Mouse (Mus musculus): ENCODE results near the gene Zrsr1. TPM values are rescaled to one million over a fixed set of nuclear protein-coding genes. Genes with fewer than 3 reads are reported as not detected.

Zrsr1 gene
- 1 to 10 TPM; 5.6 to 7.2 TPM for polyA plus RNA-seq (2017; shearing (Covaris generic))

DNA sequence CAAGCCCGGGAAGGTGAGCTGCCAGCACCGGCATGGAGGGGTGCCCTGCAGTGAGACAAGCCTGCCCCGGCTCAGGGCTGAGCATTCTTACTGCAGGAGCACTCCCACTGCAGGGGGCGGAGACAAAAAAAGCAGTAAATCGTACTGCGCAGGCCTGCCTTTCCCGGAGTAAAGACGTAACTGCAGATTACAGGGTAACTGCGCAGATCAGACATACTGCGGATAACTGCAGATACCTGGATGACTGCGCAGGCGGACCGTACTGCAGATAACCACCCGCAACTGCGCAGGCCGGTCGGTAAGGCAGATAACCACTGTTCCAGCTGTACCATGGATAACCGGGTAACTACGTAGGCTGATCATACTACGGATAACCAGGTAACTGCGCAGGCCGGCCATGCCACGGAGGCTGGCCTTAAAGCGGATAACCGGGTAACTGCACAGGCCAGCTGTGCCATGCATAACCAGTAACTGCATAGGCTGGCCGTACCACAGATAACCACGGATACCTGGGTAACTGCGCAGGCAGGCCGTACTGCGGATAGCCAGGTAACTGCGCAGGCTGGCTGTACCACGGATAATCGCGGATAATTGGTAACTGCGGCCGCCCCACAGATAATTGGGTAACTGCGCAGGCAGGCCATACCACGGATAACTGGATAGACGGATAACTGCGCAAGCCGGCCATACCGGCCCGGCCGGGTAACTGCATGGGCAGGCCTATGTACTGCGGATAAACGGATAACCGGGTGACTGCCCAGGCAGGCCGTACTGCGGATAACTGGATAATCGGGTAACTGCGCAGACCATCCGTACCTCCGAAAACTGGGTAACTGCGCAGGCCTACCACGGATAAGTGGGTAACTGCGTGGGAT is at the start of gene Zrsr1:
Gene Zrsr1, plus strand, starts transcription at position 171 of the 875 bp plus-strand sequence.
- ATAC-seq, result peak; percentile 72

DNA sequence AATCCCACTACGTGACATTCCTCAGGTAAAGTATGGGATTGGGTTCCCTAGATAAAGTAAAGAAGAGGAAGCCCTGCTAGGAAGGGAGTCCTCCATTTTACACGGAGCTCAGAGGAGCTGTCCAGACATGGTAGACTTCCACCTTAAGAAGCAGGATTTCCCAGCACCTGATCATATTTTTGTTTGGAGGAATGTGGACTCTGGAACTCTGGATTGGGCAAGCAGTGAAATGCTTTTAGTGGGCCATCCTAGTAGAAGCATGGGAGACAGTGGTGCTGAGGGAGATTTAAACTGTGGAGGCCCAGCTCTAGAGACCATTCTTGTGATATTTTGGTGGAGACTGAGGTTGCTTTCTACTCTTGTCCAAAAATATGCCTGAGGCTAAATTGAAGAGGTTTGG is 49.3 kb upstream of the Zrsr1 start:
- ATAC-seq, result no peak

DNA sequence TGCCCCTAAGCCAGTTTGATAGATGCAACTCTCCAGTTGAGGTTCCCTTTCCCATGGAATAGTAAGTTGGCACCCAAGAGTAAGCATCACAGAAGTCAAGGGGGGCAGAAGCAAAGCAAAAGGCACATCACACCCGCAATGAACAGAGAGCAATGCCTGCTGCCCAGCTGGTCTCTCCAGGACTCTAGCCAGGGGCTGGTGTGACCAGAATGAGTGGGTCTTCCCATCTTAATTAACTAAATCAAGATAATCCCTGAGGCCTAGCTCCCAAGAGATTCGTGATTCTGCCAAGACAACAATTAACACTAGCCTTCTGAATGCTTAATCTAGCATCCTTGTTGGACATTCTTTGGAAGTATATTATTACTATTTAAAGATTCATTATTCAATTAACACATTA is 48.2 kb upstream of the Zrsr1 start:
- ATAC-seq, result no peak

DNA sequence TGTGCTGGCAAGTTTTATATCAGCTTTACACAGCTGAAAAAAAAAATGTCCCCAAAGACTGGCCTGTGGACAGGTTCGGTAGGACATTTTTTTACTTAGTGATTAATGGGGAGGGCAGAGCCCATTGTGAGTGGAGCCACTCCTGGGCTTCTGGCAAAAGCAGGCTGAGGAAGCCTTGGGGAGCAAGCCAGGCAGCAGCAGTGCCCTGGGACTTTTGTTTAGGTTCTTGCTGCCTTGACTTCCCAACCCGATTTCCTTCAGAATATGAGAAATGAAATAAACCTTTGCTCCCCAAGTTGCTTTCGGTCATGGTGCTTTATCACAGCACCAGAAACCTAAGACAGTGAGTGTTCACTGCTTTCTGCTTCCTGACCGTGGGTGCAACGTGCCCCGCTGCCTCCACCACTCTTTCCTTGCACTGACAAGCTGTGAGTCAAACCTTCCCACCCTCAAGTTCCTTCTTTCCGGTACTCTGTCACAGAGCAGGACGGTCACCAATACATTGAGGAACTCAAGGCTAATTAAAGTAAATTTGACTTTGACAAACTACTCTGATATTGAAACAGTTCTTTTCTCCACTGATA is 43.1 kb upstream of the Zrsr1 start:
- ATAC-seq, result peak; percentile 59

DNA sequence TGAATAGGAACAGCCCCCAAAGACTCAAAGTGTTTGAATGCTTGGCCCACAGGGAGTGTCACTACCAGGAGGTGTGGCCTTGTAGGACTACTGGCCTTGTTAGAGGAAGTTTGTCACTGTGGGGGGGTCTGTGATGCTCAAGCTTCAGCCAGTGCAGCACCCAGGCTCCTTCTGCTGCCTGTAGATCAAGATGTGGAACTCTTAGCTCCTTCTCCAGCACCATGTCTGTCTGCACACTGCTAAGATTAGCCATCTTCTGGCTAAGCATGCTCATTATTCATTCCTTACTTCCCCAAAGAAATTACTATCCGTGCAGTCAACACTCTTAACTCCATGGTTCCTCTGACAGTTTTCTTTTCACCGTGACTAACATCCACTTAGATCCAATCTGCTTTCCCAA is 41.7 kb upstream of the Zrsr1 start:
- no peak for ATAC-seq

DNA sequence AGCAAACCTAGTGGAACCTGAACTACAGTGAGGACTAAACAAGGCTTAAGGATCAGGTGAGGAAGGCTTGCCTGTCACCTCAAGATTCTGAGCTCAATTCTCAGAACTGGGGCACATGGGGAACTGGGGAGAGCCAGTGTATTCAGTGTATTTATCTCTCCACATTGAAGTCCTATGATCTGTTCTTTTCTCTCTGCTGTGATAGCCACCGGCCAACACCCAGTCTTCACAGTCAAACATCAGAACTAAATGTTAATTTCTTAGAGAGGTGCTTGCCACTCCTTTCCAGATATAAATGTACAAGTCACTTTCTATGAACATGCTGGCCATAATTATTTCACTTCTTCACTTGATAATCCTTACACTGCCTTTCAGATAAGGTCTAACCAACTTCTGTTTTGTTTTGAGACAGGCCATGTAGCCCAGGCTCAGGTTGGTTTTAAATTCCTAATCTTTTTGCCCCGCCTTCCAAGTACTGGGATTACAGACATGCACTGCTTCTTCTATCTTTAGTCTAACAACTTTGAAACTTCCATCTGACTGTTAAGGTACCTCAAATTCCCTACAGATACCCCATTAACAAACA is 40.4 kb upstream of the Zrsr1 start:
- ATAC-seq, result no peak

DNA sequence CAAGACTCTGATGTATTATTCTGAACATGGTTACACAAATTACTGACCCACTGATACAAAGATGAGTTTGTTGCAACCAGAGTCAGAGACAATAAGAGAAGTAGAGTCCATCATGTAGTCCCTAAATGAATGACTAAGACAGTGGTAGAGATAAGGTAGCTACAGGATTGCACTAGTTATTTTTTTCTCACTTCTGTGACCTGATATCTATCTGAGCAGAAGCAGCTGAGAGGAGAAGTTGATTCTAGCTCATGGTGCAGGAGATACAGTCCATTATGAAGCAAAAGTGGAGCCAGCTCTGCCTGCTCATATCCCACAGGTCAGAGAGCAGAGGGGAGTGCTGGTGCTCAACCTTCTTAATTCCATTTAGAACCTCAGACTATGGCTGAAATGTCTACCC is 39.6 kb upstream of the Zrsr1 start:
- no peak for ATAC-seq

DNA sequence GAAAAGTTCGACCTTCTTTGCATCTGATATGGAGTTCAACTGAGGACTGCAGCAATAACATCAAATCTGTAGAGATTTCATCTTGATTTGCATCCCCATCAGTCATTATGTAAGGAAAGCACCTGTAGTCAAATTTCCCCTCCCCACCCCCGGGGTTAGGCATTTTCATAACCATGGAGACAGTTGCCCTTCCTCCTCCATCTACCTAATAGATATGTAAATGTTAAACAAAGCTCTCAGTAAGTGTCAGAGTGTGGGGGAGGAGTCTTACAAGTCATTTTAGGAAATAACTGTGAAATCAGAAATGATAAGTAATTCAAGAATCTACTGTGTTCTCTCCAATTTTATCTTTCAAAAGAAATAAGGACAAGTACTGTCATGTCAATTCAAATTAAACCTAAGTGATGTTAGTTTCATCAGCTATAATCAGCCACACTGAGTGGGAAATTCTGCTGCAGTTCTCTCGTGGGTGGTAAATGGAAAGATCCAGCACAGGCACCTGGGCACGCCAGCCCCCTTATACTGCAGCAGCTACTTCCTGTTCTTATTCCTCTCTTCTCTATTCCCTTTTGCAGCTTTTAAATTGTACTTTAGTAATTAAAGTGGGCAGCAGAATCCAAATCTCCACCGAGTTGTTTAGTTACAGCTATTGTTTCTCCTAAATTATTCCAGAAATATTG is 35.2 kb upstream of the Zrsr1 start:
- ATAC-seq, result peak; percentile 87

DNA sequence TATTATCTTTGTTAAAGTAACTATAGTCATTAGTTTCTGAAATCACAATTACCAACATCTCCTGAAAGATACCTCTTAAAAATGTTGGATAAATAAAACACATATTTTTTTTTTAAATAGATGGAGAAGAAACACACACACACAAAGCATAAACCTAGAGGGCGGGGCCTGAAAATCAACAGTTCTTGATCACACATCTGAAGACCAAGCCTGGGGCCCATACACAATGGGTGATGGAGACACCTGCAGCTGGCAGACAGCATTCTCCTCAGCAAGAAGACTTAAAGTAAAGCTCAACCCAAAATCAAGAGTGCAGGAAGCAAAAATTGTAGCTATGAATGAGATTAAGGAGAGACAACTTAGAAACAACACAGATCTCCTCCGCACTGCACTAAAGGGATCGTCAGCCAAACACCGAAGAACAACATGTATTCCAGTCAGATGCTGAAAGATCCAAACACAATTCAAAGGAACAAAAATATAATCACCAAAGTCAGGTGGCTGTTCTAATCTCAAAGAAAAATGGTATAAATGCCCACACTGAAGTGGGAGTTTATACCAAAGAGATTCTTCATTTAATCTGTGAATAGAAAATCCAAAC is 34.0 kb upstream of the Zrsr1 start:
- no peak for ATAC-seq

DNA sequence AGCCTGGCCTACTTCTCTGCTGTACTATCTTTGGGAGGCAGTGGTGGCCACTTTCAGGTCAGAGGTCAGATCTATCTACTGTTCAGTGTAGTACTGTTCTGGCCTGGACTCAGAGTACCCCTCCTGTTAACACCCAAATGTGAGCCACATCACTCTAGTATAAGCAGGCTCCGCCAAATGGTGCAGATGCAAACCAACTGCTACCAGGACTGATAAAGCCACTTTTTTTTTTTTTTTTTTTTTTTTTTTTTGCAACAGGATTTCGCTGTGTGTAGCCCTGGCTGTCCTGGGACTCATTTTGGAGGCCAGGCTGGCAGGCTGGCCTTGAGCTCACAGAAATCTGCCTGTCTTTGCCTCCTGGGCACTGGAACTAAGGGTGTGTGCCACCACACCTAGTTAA is 32.8 kb upstream of the Zrsr1 start:
- no peak for ATAC-seq

DNA sequence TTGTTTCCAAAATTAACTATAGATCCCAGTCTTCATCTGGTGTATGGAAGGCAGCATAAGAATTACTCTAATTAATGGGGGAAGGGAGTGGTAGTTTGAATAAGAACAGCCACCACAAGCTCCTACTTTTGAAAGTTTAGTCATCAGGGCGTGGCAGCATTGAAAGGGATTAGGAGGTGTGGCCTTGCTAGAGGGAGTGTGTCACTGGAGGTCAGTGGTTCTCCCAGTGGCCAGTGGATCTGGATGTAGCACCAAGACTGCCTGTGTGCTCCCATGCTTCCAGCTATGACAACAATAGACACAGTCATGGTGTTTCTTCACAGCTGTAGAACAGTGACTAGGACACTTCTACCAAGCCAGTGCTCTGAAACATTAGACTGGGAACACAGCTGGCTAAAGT is 22.7 kb upstream of the Zrsr1 start:
- ATAC-seq, result no peak

DNA sequence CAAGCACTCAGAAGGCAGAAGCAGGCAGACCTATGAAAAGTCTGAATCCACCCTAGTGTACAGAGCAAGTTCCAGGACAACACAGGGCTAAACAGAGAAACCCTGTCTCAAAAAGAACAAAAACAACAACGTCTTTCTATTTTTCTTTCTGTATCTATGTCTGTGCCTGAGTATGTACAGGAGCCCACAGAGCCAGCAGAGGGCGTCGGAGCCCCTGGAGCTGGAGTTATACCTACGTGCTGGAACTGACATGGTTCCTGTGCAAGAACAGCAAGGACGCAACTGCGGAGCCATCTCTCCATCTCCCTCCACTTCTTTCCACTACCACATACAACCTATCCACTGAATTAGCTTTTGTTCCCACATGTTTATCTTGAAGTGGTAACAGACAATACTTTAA is 21.7 kb upstream of the Zrsr1 start:
- no peak for ATAC-seq

DNA sequence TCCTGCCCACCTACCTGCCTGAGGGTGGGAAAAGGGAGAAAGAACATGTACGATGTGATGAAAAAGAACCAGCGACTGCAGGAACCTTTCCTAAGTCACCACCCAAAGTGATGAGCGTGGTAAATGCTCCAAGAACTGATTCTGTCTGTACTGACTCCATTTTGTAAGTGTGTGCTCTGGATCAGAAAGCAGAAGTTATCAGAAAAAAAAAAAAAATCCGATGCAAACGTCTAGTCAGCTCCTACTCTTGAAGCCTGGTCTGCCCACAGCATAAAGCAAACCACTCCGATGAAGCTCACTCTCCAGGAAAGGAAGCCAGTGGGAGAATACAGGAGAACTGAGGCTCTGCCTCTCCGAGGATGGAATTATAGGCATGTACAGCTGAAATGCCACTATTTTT is 19.1 kb upstream of the Zrsr1 start:
- no peak for ATAC-seq

DNA sequence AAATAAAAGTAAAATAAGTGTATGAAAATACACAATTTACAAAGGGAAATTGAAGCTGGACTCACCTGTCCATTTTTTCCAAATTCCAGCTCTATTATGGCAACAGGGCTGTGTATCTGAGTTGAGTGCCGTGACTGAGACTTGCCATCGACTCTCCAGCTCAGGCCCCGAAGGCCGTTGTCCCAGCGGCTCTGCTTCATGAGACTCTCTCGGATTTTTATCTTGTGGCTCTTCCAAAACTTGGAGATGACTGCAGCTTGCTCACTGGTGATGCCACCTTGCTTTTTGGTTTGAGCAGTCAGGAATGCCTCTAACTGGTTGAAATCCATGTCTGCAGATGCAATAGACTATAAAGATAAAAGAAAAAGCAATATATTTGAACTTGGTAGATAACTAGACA is 15.5 kb upstream of the Zrsr1 start:
- no peak for ATAC-seq

DNA sequence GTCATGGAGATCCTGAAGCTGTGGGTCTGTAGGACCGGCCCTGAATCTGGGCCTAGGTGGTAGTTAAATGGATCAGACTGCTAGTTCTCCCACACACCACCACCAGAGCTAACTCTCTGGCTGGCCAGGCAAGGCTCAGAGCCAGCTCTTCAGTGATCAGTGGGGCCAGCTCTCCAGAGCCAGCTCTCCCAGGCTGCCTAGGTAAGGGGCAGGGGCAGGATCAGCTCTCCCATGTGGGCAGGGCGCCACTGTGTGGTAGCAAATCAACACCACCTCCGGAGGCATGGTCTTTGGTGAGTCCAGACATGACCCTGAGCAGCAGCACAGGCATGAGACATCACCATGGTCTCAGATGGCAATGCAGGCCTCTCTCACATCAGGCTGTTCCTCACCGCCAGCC is 15.0 kb upstream of the Zrsr1 start:
- peak; percentile 46 for ATAC-seq

DNA sequence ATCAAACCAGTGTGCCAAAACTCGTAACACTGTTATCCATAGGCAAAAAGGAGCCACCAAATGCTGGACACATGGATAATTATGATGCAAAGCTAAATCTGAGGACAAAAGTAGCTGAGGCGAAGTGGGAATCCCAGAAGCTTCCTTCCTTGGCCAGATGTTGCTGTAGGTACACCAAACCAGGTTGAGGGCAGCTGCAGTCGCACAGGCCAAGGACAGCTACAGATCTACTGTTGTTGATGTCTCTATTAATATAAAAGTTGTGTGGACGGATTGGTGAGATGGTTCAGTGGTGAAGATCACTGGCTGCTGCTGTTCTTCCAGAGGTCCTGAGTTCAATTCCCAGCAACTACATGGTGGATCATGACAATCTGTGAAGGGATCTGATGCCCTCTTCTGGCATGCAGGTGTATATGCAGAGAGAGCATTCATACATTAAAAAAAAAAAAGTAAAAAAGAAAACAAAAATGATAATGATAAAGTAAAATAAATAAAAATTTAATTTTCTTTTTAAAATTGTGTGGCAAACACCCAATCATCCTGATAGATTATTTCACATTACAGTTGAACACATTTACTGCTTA is 13.9 kb upstream of the Zrsr1 start:
- ATAC-seq, result no peak

DNA sequence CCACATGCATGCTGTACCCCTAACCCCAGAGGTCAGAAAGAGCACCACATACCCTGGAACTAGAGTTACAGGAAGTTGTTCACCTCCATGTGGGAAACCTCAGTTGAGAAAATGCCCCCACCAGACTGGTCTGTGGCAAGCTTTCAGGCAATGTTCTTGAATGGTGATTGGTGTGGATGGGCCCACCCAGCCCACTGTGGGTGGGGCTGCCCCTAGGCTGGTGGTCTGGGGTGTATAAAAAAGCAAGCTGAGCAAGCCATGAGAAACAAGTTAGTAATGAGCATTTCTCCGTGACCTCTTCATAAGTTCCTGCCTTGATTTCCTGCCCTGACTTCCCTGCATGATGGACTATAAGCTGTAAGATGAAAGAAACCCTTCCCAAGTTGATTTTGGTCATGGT is 9.7 kb upstream of the Zrsr1 start:
- no peak for ATAC-seq

DNA sequence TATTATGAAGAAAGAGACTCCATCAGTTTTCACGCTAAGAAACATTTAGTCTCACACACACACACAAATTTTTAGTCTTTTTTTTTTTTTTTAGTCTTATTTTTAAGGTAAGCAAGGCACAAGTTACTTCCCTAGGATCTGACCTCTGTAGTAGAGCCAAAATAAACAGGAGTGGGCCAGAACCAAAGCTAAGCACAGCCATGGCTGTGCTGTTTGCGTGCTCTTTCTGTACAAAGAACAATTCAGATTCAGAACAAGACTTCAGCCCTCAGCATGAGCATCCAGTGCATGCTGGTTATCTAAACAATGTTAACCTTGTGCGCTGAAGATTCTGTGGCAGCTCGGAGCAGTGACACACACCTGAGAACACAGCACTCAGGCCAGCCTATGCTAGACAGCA is 7.4 kb upstream of the Zrsr1 start:
- no peak for ATAC-seq

DNA sequence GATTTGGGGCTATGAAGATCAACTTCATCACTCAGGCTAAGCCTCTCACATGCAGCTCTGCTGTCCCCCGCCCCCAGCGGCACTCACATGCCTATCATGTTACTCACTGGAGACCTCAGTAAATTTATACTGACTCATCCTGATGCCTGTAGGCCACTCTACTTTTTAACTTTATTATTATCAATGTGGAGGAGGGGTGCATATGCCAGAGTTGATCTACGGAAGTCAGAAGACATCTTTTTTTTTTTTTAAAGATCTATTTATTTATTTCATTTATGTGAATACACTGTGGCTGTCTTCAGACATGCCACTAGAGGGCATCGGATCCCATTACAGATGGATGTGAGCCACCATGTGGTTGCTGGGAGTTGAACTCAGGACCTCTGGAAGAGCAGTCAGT is 6.3 kb upstream of the Zrsr1 start:
- no peak for ATAC-seq

DNA sequence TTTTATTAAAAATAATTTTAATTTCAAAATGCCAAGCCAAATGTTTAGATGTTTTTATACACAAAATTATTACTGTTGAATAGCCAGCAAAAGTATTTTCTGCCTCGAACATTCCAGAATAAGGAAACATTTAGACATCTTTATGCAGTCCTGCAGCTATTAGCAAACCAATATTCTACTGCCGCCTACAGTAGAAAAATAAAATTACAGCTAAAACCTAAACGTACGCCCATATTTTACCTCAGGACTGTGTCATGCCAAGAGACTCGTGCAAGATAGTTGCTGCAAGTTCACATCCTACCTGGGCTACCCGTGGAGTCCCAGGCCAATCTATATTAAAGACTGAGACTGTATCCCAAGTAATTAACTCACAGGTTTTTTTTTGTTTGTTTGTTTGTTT is 2.3 kb upstream of the Zrsr1 start:
- peak; percentile 21 for ATAC-seq

DNA sequence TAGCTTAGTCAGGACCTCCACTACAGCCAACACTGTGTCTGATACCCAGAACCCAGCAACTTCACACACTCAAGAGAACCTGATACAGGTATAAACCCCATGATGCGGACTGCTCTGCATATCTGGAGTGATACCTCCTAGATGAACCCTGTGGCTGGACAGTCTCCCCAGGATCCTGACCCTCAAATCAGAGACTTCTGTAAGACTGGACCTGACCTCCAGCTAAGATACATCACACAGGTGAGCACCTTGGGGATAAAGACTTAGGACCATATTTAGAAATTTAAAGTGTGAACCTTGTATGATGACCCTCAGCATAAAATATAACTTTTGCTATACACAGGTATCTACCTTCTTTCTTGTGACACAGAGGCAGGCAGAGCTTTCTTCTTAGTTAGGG is 1.3 kb upstream of the Zrsr1 start:
- ATAC-seq, result no peak

DNA sequence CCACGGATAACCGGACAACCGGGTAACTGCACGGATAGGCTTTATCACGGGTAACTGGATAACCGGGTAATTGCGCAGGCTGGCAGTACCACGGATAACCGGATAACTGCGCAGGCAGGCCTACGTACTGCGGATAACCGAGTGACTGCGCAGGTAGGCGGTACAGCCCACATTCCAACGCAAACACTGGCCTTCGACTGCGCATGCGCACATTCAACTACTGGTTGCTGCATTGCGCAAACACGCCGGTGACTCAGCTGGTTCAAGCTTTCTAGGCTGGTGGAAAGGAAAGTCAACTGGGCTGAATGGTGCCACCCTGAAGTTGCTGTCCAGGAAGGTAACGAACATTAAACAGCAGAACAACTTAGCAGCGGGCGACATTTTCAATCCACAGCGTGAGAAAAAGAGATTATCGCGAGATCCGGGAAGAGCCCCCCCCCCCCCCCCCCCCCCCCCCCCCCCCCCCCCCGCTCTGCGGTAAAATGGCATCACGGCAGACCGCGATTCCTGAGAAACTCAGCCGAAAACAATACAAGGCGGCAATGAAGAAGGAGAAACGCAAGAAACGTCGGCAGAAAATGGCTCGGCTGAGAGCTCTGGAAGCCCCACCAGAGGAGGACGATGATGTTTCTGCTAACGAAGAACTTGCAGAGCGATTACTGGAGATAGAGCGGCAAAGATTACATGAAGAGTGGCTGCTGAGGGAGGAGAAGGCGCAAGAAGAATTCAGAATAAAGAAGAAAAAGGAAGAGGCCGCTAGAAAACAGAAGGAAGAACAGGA is 1.1 kb downstream of the Zrsr1 start:
- peak; percentile 56 for ATAC-seq
